Mouse (Mus musculus): ENCODE data around the gene Supt3. TPM values are rescaled to one million over a fixed set of nuclear protein-coding genes. Genes with fewer than 3 reads are reported as not detected.

The Supt3 gene
- total RNA-seq, 1 experiment from 2014 or later: 4.9 TPM

- ATAC-seq (replicated peaks; ENCODE audit: insufficient number of reproducible peaks, low FRiP score, low TSS enrichment, poor library complexity, severe bottlenecking): no peak
Observed at GRCm38 (mm10) chr17:45032209-45032608, 255.3 kb downstream of the Supt3 start.

- no peak for ATAC-seq (replicated peaks; ENCODE audit: insufficient number of reproducible peaks, low FRiP score, low TSS enrichment, poor library complexity, severe bottlenecking)
Observed at GRCm38 (mm10) chr17:45033617-45034016, 256.7 kb downstream of the Supt3 start.

DNA sequence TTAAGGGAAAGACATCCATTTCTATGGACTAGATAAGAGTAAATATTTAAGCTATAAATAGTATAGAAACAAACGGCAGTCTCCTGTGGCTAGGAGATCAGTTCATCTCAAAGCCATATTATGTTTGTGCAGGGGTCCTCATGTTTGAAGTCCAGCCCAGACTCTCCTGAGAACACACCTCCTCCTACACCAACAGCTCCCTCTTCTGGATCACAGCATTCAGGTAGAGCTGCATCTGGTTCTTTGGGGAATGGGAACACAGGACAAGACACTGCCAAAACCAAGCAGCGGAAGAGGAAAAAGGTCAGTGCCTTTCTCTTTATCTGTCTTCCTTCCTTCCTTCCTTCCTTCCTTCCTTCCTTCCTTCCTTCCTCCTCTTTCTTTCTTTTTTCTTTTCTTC is 264.1 kb downstream of the Supt3 start:
- no peak for ATAC-seq (replicated peaks; ENCODE audit: insufficient number of reproducible peaks, low FRiP score, low TSS enrichment, poor library complexity, severe bottlenecking)

DNA sequence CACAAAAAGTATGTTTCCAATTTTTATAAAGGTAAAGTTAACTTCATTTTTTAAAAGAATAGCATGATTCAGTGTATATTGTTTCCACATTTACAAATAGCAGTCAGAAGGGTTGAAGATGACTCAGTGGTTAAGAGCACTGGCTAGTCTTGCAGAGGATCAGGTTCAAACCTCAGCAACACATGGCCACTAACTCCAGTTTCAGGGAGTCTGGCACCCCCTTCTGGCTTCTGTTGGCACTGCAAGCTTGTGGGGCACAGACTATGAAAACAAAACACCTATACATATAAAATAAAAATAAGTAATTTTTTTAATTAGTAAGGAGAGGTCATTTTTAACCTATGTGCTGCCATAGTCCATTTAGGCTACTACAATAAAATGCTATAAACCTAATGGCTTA is 268.9 kb downstream of the Supt3 start:
- no peak for ATAC-seq (replicated peaks; ENCODE audit: insufficient number of reproducible peaks, low FRiP score, low TSS enrichment, poor library complexity, severe bottlenecking)

- ATAC-seq (replicated peaks; ENCODE audit: insufficient number of reproducible peaks, low FRiP score, low TSS enrichment, poor library complexity, severe bottlenecking): no peak
Observed at GRCm38 (mm10) chr17:45046583-45046982, 269.6 kb downstream of the Supt3 start.

- ATAC-seq (replicated peaks; ENCODE audit: insufficient number of reproducible peaks, low FRiP score, low TSS enrichment, poor library complexity, severe bottlenecking): no peak
Observed at GRCm38 (mm10) chr17:45047236-45047635, 270.3 kb downstream of the Supt3 start.

DNA sequence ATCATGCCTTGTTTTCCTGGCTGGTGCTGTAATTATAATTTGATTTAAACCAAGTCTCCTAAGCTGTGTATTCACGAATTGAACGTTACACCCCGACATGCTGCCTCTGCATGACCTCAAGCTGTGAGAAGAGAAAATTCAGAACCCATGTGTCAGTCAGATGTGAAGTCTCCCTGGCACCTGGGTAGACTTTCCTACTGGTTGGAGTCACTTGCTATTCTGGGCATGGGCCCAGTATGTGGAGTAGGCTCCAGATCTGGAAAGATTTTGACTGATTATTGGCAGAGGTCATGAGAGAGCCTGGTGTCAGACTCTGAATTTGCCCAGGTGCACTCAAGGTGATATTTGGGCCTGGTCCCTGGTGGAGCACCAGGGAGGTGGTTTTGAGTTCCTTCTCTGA is 275.0 kb downstream of the Supt3 start:
- no peak for ATAC-seq (replicated peaks; ENCODE audit: insufficient number of reproducible peaks, low FRiP score, low TSS enrichment, poor library complexity, severe bottlenecking)

DNA sequence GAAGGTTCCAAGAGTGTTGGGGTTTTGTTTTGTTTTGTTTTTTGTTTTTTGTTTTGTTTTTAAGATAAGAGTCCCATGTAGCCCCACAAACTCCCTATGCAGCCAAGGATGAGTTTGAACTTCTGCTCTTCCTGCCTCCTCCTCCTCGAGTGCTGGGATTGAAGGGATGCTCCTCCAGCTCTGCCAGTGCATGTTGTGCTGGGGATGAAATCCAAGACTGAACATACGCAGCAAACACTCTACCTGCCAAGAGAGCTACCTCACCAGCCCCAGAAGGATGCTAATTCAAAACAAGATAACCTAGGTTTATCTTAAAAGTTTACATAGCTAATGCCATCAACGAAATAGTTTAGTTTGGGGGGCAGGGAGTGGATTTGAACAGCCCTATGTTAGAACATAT is 276.4 kb downstream of the Supt3 start:
- no peak for ATAC-seq (replicated peaks; ENCODE audit: insufficient number of reproducible peaks, low FRiP score, low TSS enrichment, poor library complexity, severe bottlenecking)

DNA sequence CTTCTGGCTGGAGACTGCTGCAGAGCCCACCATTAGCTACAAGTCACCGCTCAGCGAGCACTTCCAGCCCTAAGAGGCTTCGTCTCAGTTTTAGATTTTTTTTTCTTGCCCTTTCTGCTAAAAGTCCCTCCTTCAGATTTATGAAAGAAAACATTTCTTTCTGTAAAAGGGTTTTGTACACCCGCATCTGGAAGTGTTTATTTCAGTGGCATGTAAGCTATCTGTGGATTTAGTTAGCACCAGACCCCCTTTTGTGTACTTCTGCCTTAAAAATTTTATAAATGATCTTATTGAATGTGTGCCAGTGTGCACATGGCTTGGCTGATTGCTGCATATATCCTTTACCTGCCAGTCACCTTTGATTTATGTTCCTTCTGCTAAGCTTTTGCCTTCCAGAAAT is 277.6 kb downstream of the Supt3 start:
- no peak for ATAC-seq (replicated peaks; ENCODE audit: insufficient number of reproducible peaks, low FRiP score, low TSS enrichment, poor library complexity, severe bottlenecking)

DNA sequence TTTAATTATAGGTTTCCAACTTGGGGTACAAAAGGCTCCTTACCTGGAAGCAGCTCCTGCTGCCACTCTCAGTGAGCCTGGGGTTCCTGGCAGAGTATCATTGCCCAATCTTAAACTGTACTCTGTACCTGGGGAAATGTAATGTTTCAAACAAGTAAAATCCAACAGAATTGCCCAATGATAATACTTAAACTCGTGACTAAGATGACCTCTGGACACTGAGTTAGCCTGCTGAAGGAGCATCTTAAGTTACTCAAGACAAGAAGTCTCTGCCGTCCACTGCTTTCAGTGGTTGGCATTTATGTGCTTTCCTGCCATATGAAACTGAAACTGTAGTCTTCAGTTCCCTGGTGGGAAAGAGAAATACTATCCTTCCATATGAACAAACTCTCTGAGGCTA is 279.9 kb downstream of the Supt3 start:
- no peak for ATAC-seq (replicated peaks; ENCODE audit: insufficient number of reproducible peaks, low FRiP score, low TSS enrichment, poor library complexity, severe bottlenecking)

DNA sequence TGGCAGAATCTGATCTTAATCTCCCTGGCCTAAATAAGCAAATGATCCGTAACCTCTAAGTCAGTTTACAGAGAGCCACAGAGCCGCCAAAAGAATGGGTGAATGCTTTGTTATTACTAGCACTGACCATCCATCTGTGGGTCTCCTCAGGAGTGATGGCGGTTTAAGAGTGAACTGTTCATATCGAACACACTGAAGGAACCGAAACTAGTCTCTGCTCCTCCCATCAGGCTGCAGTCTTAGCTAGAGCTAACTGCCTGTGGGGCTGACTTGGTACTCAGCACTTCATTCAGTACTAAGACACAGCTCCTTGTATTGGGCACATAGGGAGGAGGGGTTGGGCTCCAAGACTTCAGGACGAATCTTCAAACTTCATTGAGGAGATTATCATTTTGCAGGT is 280.8 kb downstream of the Supt3 start:
- ATAC-seq (replicated peaks; ENCODE audit: insufficient number of reproducible peaks, low FRiP score, low TSS enrichment, poor library complexity, severe bottlenecking): no peak

DNA sequence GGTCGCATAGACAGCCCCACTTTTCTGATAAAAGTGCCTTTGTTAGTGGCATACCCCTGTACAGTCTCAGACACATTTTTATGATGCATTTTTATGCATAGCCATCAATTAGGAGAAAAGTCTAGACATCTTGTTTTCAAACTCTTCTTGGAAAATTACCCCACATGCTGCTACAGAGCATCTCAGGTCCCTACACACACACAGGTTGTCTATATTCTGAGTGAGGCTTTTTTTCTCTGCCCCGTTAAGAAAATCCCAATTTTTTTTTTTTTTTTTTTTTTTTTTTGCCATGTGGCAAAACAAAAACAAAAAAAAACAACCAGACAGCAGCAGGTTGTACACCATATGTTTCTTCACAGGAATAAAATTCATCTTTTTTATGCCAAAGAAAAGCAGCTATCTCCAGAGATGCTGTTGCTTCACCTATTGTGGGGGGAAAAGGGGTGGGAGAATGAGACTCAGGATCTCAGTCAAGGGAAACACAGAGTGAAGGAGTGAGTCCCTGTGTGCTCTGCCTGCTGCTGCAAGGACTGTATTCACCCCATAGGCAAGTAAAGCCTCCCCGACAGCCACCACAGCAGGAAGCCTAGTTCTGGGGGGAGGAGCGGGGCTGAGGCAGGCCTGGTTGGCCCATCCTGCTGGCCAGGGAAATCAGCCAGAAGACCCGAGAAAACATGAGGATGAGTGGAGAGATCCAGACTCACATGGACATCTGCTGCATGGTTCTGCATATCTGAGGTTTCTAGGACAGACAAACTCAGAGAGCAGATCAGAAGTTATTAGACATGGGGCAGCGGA is 281.8 kb downstream of the Supt3 start:
- ATAC-seq (replicated peaks; ENCODE audit: insufficient number of reproducible peaks, low FRiP score, low TSS enrichment, poor library complexity, severe bottlenecking): no peak

DNA sequence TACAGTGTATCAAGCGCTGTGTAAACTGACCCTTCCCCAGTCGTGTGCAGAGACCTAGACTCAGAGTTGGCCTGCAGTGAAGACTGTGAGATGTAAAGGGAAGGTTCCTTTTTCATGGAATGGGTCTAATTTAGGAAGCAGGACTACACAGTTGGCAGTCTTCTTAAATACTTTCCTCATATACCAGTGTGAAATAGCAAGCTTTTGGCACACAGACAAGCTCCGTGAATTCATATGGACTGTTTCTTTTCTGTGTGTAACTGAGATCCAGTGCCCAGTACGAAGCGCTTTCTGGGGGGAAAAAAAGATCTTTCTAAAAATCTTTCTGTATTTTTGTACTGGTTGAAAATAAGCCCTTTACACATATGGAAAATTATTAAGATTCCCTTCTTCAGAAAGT is 286.8 kb downstream of the Supt3 start:
- ATAC-seq (replicated peaks; ENCODE audit: insufficient number of reproducible peaks, low FRiP score, low TSS enrichment, poor library complexity, severe bottlenecking): no peak

DNA sequence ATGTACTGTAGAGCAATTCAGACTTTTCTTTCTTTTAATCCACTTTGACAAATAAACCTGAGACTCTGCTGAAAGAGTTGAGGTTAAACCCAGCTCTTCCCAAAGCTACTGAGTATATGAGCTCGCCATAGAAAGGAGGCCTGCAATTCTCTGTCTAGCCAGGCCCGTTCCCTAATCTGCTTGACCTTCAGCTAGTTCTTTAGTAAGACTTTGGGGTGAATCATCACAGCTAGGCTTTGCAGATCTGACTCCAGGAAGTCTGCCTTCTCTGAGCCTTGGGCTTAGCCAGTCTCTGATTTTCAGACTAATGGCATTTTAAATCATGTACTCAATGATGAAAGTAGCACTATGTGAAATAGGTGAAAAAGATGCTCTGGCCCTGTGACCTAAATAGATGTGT is 288.5 kb downstream of the Supt3 start:
- no peak for ATAC-seq (replicated peaks; ENCODE audit: insufficient number of reproducible peaks, low FRiP score, low TSS enrichment, poor library complexity, severe bottlenecking)

- no peak for ATAC-seq (replicated peaks; ENCODE audit: insufficient number of reproducible peaks, low FRiP score, low TSS enrichment, poor library complexity, severe bottlenecking)
Observed at GRCm38 (mm10) chr17:45067441-45067840, 290.5 kb downstream of the Supt3 start.

- no peak for ATAC-seq (replicated peaks; ENCODE audit: insufficient number of reproducible peaks, low FRiP score, low TSS enrichment, poor library complexity, severe bottlenecking)
Observed at GRCm38 (mm10) chr17:45068321-45068720, 291.4 kb downstream of the Supt3 start.

- no peak for ATAC-seq (replicated peaks; ENCODE audit: insufficient number of reproducible peaks, low FRiP score, low TSS enrichment, poor library complexity, severe bottlenecking)
Observed at GRCm38 (mm10) chr17:45072495-45073347, 295.8 kb downstream of the Supt3 start.

DNA sequence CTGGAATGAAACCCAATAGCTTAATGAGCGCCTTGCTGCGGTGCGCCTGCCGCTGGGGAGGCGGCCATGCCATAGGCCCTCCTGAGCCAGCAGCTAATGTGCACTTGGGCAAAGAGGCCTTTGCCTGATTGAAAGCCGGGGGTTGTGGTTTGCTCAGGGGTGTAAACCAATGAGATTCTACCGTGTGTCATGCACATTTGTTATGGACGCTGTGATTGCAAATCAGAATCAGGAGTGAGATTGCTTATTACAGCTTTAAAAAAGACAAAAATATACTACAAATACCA is 296.3 kb downstream of the Supt3 start:
- ATAC-seq (replicated peaks; ENCODE audit: insufficient number of reproducible peaks, low FRiP score, low TSS enrichment, poor library complexity, severe bottlenecking): no peak

DNA sequence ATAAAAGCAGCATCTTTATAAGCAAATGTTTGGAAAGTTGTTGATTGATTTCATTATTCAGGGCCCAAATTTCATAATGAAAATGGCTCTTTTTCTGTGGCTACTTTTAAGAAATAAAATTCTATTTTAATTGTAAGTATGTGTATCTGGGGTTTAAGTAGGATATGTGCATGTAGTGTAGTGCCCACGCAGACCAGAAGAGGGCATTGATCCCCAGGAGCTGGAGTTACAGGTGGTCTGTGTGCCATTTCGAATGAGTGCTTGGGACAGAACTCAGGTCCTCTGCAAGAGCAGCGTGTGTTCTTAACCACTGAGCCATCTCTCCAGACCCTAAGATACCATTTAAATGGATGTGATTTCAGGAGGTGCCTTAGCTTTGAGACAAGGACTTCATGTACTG is 296.8 kb downstream of the Supt3 start:
- no peak for ATAC-seq (replicated peaks; ENCODE audit: insufficient number of reproducible peaks, low FRiP score, low TSS enrichment, poor library complexity, severe bottlenecking)

DNA sequence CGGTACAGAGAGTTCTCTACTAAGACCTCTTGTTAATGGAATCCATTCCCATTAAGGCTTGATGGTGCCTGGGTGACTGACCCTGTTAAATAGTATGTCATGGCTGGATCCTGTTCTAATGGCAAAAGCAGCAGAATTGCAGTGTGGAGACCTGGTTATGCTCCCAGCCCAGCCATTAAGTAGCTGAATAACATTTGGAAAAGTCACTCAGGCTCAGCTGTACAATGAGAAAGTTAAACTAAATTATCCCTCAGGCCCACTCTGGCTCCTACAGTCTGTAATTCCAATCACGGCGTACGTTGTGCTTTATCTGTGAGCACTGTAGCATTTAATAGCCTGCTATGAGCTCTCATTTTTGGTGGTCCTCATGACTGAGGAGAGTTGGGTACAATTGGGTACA is 300.0 kb downstream of the Supt3 start:
- no peak for ATAC-seq (replicated peaks; ENCODE audit: insufficient number of reproducible peaks, low FRiP score, low TSS enrichment, poor library complexity, severe bottlenecking)

Data from monocyte, adult 5-6 weeks (primary cell).